Mouse (Mus musculus) kidney, adult 9 months (tissue): ENCODE measurements at regions not wholly inside any gene's neighbourhood (a gene's known extent, or its start where the extent isn't known, plus 50 kb on each side); places are given as distances from the start of the nearest gene placed in this dataset.
"Not testable (repeated sequence)": the region's sequence is repeated elsewhere in the genome, so short reads cannot be mapped to it uniquely, and the experiment has no call there.

ENCODE experiments used
- DNase-seq: peaks from one replicate; pipeline ENCODE4 v3.0.0; 2022

- no peak for DNase-seq
Observed at GRCm38 (mm10) chr3:147786555-147786954, 934.4 kb downstream of the Ttll7 start.

DNA sequence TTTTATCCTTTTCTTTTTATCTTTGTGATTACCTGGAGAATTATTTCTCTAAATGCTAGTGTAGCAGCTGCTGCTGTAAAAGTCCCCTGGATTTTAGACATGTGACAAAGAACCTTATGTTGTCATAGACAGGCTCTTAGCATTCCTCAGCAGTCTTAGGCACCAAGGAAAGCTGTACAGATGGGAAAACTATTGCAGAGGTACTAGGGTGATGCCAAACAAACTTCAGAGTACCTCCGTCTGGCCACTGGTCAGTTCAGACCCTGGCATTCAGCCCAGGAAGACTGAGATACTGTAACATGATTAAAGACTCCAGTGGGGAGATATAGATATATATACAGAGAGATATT, 898.6 kb downstream of the Ttll7 start:
- DNase-seq: no peak

GRCm38 (mm10) chr3:147749939-147750841, 898.0 kb downstream of the Ttll7 start:
- DNase-seq: no peak

GRCm38 (mm10) chr3:147749442-147749841, 897.3 kb downstream of the Ttll7 start:
- DNase-seq: no peak

- no peak for DNase-seq
Observed at GRCm38 (mm10) chr3:147736673-147737439, 884.7 kb downstream of the Ttll7 start.

GRCm38 (mm10) chr3:147716391-147716790, 864.2 kb downstream of the Ttll7 start:
- DNase-seq: no peak

- DNase-seq: no peak
Observed at GRCm38 (mm10) chr3:147707401-147707801, 855.2 kb downstream of the Ttll7 start.

DNA sequence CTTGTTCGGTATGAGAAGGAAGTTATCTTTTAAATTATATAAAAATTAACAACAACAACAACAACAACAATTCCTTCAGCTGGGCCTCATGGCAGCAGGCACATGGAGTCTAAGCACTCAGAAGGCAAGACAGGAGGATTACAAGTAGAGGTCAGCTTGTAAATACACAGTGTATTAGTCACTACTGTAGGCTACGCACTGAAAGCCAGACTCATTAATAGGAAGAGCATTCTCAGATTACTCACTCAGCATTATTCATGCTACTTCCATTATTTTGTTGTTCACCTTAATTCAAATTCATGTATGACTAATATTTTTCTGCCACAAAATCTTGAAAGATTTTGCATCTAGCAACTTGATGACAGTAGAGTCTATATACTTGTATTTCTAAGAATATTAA, 831.6 kb downstream of the Ttll7 start:
- DNase-seq: no peak

GRCm38 (mm10) chr3:147680299-147680698, 828.1 kb downstream of the Ttll7 start:
- DNase-seq: no peak

GRCm38 (mm10) chr3:147662572-147662971, 810.4 kb downstream of the Ttll7 start:
- DNase-seq: no peak

GRCm38 (mm10) chr3:147652849-147653248, 800.7 kb downstream of the Ttll7 start:
- no peak for DNase-seq

- DNase-seq: not testable (repeated sequence)
Observed at GRCm38 (mm10) chr3:147635486-147635885, 783.3 kb downstream of the Ttll7 start.

- no peak for DNase-seq
Observed at GRCm38 (mm10) chr3:147631151-147631550, 779.0 kb downstream of the Ttll7 start.

DNA sequence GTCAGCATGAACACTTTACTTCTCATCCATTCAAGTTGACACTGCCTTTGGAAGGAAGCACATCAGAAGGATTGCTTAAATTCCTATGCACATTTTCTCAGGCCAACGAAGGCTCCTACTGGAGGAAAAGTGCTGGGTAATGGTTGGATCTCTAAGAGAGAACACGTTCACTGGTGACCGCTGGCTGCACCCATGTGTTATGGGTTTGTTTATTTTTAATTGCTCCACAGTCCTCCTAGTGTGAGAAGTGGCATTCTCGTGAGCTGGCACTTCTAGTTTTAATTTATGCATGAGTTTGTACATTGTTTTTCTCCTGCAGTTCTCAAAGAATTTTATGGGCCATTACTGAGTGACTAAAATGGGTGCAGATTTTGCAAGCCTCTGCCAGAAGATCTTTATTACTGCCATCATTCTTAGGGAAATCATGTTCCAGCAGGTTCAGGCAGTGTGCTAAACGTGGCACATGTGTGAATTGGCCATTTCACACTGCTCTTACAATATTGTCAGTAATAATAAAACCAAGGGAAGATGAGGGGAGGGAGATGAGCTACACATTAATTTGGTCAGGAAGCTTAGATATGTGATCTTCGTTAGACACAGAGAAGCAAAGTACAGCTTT, 731.6 kb downstream of the Ttll7 start:
- no peak for DNase-seq

- DNase-seq: no peak
Observed at GRCm38 (mm10) chr3:147571850-147572249, 719.7 kb downstream of the Ttll7 start.

- no peak for DNase-seq
Observed at GRCm38 (mm10) chr3:147545329-147546006, 693.3 kb downstream of the Ttll7 start.

GRCm38 (mm10) chr3:147542285-147542684, 690.1 kb downstream of the Ttll7 start:
- DNase-seq: no peak

- DNase-seq: no peak
Observed at GRCm38 (mm10) chr3:147537584-147537983, 685.4 kb downstream of the Ttll7 start.

GRCm38 (mm10) chr3:147532196-147532595, 680.0 kb downstream of the Ttll7 start:
- DNase-seq: no peak

- DNase-seq: no peak
Observed at GRCm38 (mm10) chr3:147531608-147532180, 679.5 kb downstream of the Ttll7 start.
